Mouse (Mus musculus): ENCODE results near the gene Atp6v0a4. TPM values are rescaled to one million over a fixed set of nuclear protein-coding genes. Genes with fewer than 3 reads are reported as not detected.

The Atp6v0a4 gene
- polyA plus RNA-seq, 1 experiment from 2014 or later: 0.14 TPM

- Histone ChIP-seq H3K4me1 (ENCODE audit: insufficient read depth) (peaks cover 7% of the 10 kb centered on the region; the same call in 1 of the 2 replicates), H3K27me3 (ENCODE audit: insufficient read depth, low read length) (no peaks in the 10 kb centered on the region), H3K4me3 (ENCODE audit: low read depth, low read length) (no peak overlapping the region), H3K36me3 (ENCODE audit: insufficient read depth) (no peaks in the 10 kb centered on the region), H3K9me3 (ENCODE audit: low read depth, low read length) (no peaks in the 10 kb centered on the region), H3K27ac (ENCODE audit: low read depth) (peak overlapping the region; percentile 60), H3K4me2 (no peak overlapping the region), H3K9ac (no peak overlapping the region)
- WGBS: 61% methylated on average over 5 of the region's 5 CpGs
- TF ChIP-seq CTCF (IDR thresholded peaks at IDR 0.05; ENCODE audit: low read depth): no peak
- peak; percentile 70 for DNase-seq
- ATAC-seq (ENCODE audit: insufficient read depth): 0 out of 2 replicates have a peak, but pooled peaks have one; percentile 30
Measured at GRCm38 (mm10) chr6:38032801-38033566, 91.4 kb downstream of the Atp6v0a4 start.

GRCm38 (mm10) chr6:38031924-38032540 is 92.4 kb downstream of the Atp6v0a4 start:
- Histone ChIP-seq H3K4me3 (ENCODE audit: low read depth, low read length) (no peak overlapping the region), H3K4me2 (no peak overlapping the region), H3K4me1 (ENCODE audit: insufficient read depth) (peaks cover 7% of the 10 kb centered on the region; the same call in 1 of the 2 replicates), H3K9me3 (ENCODE audit: low read depth, low read length) (no peaks in the 10 kb centered on the region), H3K36me3 (ENCODE audit: insufficient read depth) (no peaks in the 10 kb centered on the region), H3K27me3 (ENCODE audit: insufficient read depth, low read length) (no peaks in the 10 kb centered on the region), H3K27ac (ENCODE audit: low read depth) (peak overlapping the region; percentile 60; the same call in 1 of the 2 replicates), H3K9ac (no peak overlapping the region)
- DNase-seq (peak; percentile 64), ATAC-seq (ENCODE audit: insufficient read depth) (peak; percentile 44; the same call in 1 of the 2 replicates)
- TF ChIP-seq CTCF (IDR thresholded peaks at IDR 0.05; ENCODE audit: low read depth): no peak
- 30% methylated on average over 7 of the region's 7 CpGs for WGBS

DNA sequence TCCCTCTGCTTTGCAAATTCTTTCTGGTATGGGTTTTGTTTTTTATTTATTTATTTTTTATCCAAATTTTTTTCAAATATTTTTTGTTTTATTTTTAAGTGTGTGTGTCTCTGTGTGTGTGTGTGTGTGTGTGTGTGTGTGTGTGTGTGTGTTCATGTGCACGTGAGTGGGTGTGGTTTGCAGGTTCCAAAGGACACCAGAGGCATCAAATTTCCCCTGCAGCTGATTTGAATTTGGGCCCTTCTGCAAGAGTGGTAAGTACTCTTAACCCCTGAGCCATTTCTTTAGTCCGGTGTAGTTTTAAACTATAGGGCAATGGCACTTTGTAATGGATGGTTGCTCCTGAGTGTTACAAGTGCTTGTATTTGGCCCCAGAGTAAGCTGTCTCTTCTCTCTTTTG is 96.2 kb downstream of the Atp6v0a4 start:
- Histone ChIP-seq H3K27ac (ENCODE audit: low read depth) (no peak overlapping the region), H3K9ac (no peak overlapping the region), H3K4me3 (ENCODE audit: low read depth, low read length) (no peak overlapping the region), H3K4me1 (ENCODE audit: insufficient read depth) (peaks cover 3% of the 10 kb centered on the region; the same call in 1 of the 2 replicates), H3K27me3 (ENCODE audit: insufficient read depth, low read length) (no peaks in the 10 kb centered on the region), H3K9me3 (ENCODE audit: low read depth, low read length) (no peaks in the 10 kb centered on the region), H3K36me3 (ENCODE audit: insufficient read depth) (no peaks in the 10 kb centered on the region), H3K4me2 (no peak overlapping the region)
- 43% methylated on average over 2 of the region's 2 CpGs for WGBS
- ATAC-seq (ENCODE audit: insufficient read depth) (no peak), DNase-seq (no peak)
- no peak for TF ChIP-seq CTCF (IDR thresholded peaks at IDR 0.05; ENCODE audit: low read depth)

- no peak overlapping the region for H3K4me2 ChIP-seq
- peaks cover 3% of the 10 kb centered on the region; the same call in 1 of the 2 replicates for H3K4me1 ChIP-seq (ENCODE audit: insufficient read depth)
- H3K4me3 ChIP-seq (ENCODE audit: low read depth, low read length): no peak overlapping the region
- no peaks in the 10 kb centered on the region for H3K36me3 ChIP-seq (ENCODE audit: insufficient read depth)
- H3K27ac ChIP-seq (ENCODE audit: low read depth): no peak overlapping the region
- DNase-seq: no peak
- H3K9ac ChIP-seq: no peak overlapping the region
- no peaks in the 10 kb centered on the region for H3K9me3 ChIP-seq (ENCODE audit: low read depth, low read length)
- 32% methylated on average over 1 of the region's 1 CpGs for WGBS
- TF ChIP-seq CTCF (IDR thresholded peaks at IDR 0.05; ENCODE audit: low read depth): no peak
- no peaks in the 10 kb centered on the region for H3K27me3 ChIP-seq (ENCODE audit: insufficient read depth, low read length)
- ATAC-seq (ENCODE audit: insufficient read depth): no peak
Measured at GRCm38 (mm10) chr6:38027771-38028170, 96.6 kb downstream of the Atp6v0a4 start.

DNA sequence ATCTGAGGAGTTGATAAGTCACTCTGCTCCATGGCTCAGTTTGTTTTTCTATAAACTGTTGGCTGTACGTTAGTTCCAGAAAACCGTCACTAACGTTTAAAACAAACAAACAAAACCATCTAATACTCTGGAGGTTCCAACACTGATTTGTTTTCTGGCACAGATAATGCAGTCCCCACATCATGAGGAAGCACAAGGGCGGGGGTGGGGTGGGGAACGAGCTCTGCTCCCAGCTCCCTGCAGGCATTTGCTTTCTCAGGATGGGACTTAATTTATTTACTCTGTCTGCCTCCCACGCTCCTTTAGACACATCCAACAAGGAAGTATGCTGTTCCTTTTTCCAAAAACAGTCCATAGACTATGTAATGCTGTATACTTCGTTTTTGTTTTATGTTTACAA is 101.1 kb downstream of the Atp6v0a4 start:
- no peak overlapping the region for H3K27ac ChIP-seq (ENCODE audit: low read depth)
- H3K4me1 ChIP-seq (ENCODE audit: insufficient read depth): no peaks in the 10 kb centered on the region
- peak; percentile 70; the same call in 1 of the 2 replicates for ATAC-seq (ENCODE audit: insufficient read depth)
- no peaks in the 10 kb centered on the region for H3K36me3 ChIP-seq (ENCODE audit: insufficient read depth)
- no peak for TF ChIP-seq CTCF (IDR thresholded peaks at IDR 0.05; ENCODE audit: low read depth)
- no peak overlapping the region for H3K4me2 ChIP-seq
- H3K9ac ChIP-seq: no peak overlapping the region
- H3K9me3 ChIP-seq (ENCODE audit: low read depth, low read length): no peaks in the 10 kb centered on the region
- WGBS: 13% methylated on average over 7 of the region's 7 CpGs
- H3K27me3 ChIP-seq (ENCODE audit: insufficient read depth, low read length): no peaks in the 10 kb centered on the region
- H3K4me3 ChIP-seq (ENCODE audit: low read depth, low read length): no peak overlapping the region
- DNase-seq: peak; percentile 57

GRCm38 (mm10) chr6:38021406-38021805 is 103.0 kb downstream of the Atp6v0a4 start:
- no peaks in the 10 kb centered on the region for H3K4me1 ChIP-seq (ENCODE audit: insufficient read depth)
- WGBS: 85% methylated on average over 7 of the region's 7 CpGs
- ATAC-seq (ENCODE audit: insufficient read depth) (no peak), DNase-seq (no peak)
- no peaks in the 10 kb centered on the region for H3K9me3 ChIP-seq (ENCODE audit: low read depth, low read length)
- H3K36me3 ChIP-seq (ENCODE audit: insufficient read depth): no peaks in the 10 kb centered on the region
- TF ChIP-seq CTCF (IDR thresholded peaks at IDR 0.05; ENCODE audit: low read depth): no peak
- no peak overlapping the region for H3K4me3 ChIP-seq (ENCODE audit: low read depth, low read length)
- no peaks in the 10 kb centered on the region for H3K27me3 ChIP-seq (ENCODE audit: insufficient read depth, low read length)
- no peak overlapping the region for H3K9ac ChIP-seq
- H3K4me2 ChIP-seq: no peak overlapping the region
- H3K27ac ChIP-seq (ENCODE audit: low read depth): no peak overlapping the region

DNA sequence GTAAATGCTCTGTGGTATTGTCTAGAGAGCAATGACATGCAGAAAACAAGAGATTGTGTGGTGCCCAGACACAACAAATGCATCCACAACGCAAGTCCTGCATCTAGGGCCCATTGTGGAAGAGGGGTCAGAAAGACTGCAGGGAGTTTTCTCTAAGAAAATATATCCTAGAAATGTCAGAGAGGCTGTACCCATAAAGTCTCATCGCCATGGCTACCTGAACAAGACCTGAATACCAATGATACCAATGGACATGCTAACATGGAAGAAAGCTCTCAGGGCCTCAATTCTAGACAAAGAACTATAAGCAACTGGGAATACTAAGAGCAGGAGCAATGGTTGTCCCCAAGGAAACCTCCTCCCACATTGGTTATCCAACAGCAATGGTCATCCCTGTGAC is 111.6 kb downstream of the Atp6v0a4 start:
- no peak for ATAC-seq (ENCODE audit: insufficient read depth)
- H3K4me2 ChIP-seq: no peak overlapping the region
- H3K9me3 ChIP-seq (ENCODE audit: low read depth, low read length): no peaks in the 10 kb centered on the region
- WGBS: 84% methylated on average over 2 of the region's 2 CpGs
- H3K36me3 ChIP-seq (ENCODE audit: insufficient read depth): no peaks in the 10 kb centered on the region
- H3K4me1 ChIP-seq (ENCODE audit: insufficient read depth): no peaks in the 10 kb centered on the region
- H3K4me3 ChIP-seq (ENCODE audit: low read depth, low read length): no peak overlapping the region
- no peak overlapping the region for H3K27ac ChIP-seq (ENCODE audit: low read depth)
- no peaks in the 10 kb centered on the region for H3K27me3 ChIP-seq (ENCODE audit: insufficient read depth, low read length)
- no peak overlapping the region for H3K9ac ChIP-seq
- no peak for TF ChIP-seq CTCF (IDR thresholded peaks at IDR 0.05; ENCODE audit: low read depth)
- no peak for DNase-seq

Data from lung, embryonic 14.5 days (tissue).